Mouse (Mus musculus) fat pad, adult 2 months (tissue): ENCODE results near the gene Tex46.
A peak's percentile ranks its signal among the peaks of the same experiment; 100 is the strongest.

Experiments used
- DNase-seq: peaks from one replicate; pipeline ENCODE4 v3.0.0-alpha.2; 2011; ENCODE audit warnings: low read depth, low spot score; ENCODE audit errors: extremely low read depth

Tex46 gene

GRCm38 (mm10) chr4:136610387-136610856, at the start of gene Tex46:
Gene Tex46, plus strand, starts transcription at chr4:136610437.
- no peak for DNase-seq

GRCm38 (mm10) chr4:136562755-136563154, 47.5 kb upstream of the Tex46 start:
- no peak for DNase-seq

- no peak for DNase-seq
Observed at GRCm38 (mm10) chr4:136568629-136569028, 41.6 kb upstream of the Tex46 start.

- no peak for DNase-seq
Observed at GRCm38 (mm10) chr4:136569998-136570397, 40.2 kb upstream of the Tex46 start.

- no peak for DNase-seq
Observed at GRCm38 (mm10) chr4:136581885-136582284, 28.4 kb upstream of the Tex46 start.

GRCm38 (mm10) chr4:136587221-136587827, 22.9 kb upstream of the Tex46 start:
- no peak for DNase-seq

- no peak for DNase-seq
Observed at GRCm38 (mm10) chr4:136588003-136588402, 22.2 kb upstream of the Tex46 start.

GRCm38 (mm10) chr4:136592111-136592510, 18.1 kb upstream of the Tex46 start:
- DNase-seq, result no peak

GRCm38 (mm10) chr4:136594006-136594405, 16.2 kb upstream of the Tex46 start:
- DNase-seq, result no peak

GRCm38 (mm10) chr4:136595221-136595620, 15.0 kb upstream of the Tex46 start:
- DNase-seq, result no peak

GRCm38 (mm10) chr4:136598268-136598876, 11.9 kb upstream of the Tex46 start:
- no peak for DNase-seq

- DNase-seq, result no peak
Observed at GRCm38 (mm10) chr4:136599869-136600268, 10.4 kb upstream of the Tex46 start.

GRCm38 (mm10) chr4:136600536-136600935, 9.7 kb upstream of the Tex46 start:
- no peak for DNase-seq

GRCm38 (mm10) chr4:136601476-136601875, 8.8 kb upstream of the Tex46 start:
- DNase-seq, result no peak

- DNase-seq, result no peak
Observed at GRCm38 (mm10) chr4:136602018-136602554, 8.2 kb upstream of the Tex46 start.

GRCm38 (mm10) chr4:136602568-136602967, 7.7 kb upstream of the Tex46 start, which contains the start of gene Kdm1a:
Gene Kdm1a, minus strand, starts transcription at chr4:136602723.
- DNase-seq, result peak; percentile 30

- no peak for DNase-seq
Observed at GRCm38 (mm10) chr4:136605756-136606485, 4.3 kb upstream of the Tex46 start.

- DNase-seq, result no peak
Observed at GRCm38 (mm10) chr4:136613657-136614056, 3.4 kb downstream of the Tex46 start.

GRCm38 (mm10) chr4:136621336-136621735, 11.1 kb downstream of the Tex46 start:
- no peak for DNase-seq

- DNase-seq, result no peak
Observed at GRCm38 (mm10) chr4:136621956-136622355, 11.7 kb downstream of the Tex46 start.

- DNase-seq, result no peak
Observed at GRCm38 (mm10) chr4:136622388-136622787, 12.2 kb downstream of the Tex46 start, which contains the start of gene Lactbl1. Gene Lactbl1, plus strand, starts transcription at chr4:136622621.

GRCm38 (mm10) chr4:136626590-136626989, 16.4 kb downstream of the Tex46 start:
- DNase-seq, result no peak
